17 mouse cellular contexts compared by ENCODE assay signal in the genomic region with DNA sequence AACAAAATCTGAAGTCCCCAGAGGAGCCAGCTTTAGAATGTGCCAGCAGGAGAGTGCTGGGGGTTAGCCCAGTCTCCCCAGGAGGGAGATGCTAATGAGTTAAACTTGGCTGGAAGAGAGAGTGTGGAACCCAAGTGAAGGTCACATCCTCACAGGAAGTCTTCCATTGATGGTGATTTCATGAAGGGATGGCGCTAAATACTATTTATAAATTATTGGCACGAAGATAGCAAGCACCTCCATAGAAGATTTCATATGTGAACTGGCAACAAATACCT.
"Had no signal": no experiment of that assay in that cellular context is flagged by ENCODE, and none has a peak within 500 bp of the region (broad histone marks: within the 10 kb centered on the region; RNA-seq: fewer than 3 reads in every experiment).

No protein-coding gene starts in this region.

- H3K27ac ChIP-seq: kidney, postnatal 0 days; limb, embryonic 13.5 days; midbrain, embryonic 10.5 days; neural tube, embryonic 13.5 days had no signal

- H3K4me1 ChIP-seq: limb, embryonic 13.5 days; midbrain, embryonic 10.5 days; neural tube, embryonic 13.5 days had no signal

- ATAC-seq: intestine, postnatal 0 days had no signal

- H3K9ac ChIP-seq: limb, embryonic 13.5 days; lung, embryonic 14.5 days; neural tube, embryonic 13.5 days had no signal

- H3K27me3 ChIP-seq: limb, embryonic 13.5 days; neural tube, embryonic 13.5 days had no signal

- H3K36me3 ChIP-seq: limb, embryonic 13.5 days; midbrain, embryonic 10.5 days; neural tube, embryonic 13.5 days had no signal

- H3K4me2 ChIP-seq: limb, embryonic 13.5 days; liver, embryonic 11.5 days; lung, embryonic 14.5 days; neural tube, embryonic 13.5 days had no signal

- H3K9me3 ChIP-seq: limb, embryonic 13.5 days; midbrain, embryonic 10.5 days; neural tube, embryonic 13.5 days had no signal

- H3K4me3 ChIP-seq: limb, embryonic 13.5 days; midbrain, embryonic 10.5 days; neural tube, embryonic 13.5 days had no signal

- DNase-seq: kidney, adult 8-10 months; kidney, postnatal 36 days; layer of hippocampus, adult 9-11 months; layer of hippocampus, postnatal 36 days; lung, embryonic 14.5 days; lung, postnatal 10 days; lung, postnatal 4 days; right cerebral cortex, postnatal 4 days; spleen, adult 18-20 months; thymus, adult 18-20 months; thymus, postnatal 25 days had no signal
